Mouse (Mus musculus): ENCODE measurements at regions not wholly inside any gene's neighbourhood (a gene's known extent, or its start where the extent isn't known, plus 50 kb on each side); places are given as distances from the start of the nearest gene placed in this dataset.

DNA sequence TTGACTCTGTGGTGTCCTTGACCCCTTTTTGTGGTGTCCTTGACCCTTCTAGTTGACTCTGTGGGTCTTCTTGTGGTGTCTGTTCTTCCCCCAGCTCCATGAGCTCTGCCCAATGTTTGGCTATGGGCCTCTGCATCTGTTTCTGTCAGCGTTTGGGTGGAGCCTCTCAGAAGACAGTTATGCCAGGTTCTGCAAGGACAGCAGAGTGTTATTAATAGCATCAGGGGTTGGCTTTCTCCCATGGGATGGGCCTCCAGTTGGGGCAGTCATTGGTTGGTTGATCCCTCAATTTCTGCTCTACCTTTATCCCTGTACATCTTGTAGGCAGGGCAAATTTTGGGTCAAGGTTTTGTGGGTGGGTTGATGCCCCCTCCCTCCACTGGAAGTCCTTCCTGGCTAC, 138.8 kb downstream of the Tex29 start:
- no peak for DNase-seq (ENCODE audit: low read depth, low spot score)

GRCm38 (mm10) chr8:11981458-11981857, 141.2 kb downstream of the Tex29 start:
- DNase-seq (ENCODE audit: low read depth, low spot score) = peak; percentile 57

DNA sequence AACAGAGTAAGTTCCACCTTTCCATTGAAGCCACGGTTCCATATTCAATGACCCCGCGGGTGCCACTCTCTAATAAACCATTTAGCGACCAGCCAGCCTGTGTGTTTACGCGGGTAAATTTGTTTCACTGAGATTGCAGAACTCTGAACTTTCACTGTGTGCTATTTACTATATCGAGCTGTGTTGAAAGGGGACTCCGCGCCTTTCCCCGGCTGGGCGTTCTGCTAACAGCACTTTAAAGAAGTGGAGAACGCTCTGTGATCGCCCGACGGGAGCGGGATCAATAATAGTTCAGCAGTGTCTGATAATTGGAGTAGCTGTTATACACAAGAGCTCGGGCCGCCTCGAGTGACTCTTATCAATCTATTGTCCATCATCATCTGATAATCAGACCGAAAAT, 149.8 kb downstream of the Tex29 start:
- DNase-seq (ENCODE audit: low read depth, low spot score) = no peak

DNA sequence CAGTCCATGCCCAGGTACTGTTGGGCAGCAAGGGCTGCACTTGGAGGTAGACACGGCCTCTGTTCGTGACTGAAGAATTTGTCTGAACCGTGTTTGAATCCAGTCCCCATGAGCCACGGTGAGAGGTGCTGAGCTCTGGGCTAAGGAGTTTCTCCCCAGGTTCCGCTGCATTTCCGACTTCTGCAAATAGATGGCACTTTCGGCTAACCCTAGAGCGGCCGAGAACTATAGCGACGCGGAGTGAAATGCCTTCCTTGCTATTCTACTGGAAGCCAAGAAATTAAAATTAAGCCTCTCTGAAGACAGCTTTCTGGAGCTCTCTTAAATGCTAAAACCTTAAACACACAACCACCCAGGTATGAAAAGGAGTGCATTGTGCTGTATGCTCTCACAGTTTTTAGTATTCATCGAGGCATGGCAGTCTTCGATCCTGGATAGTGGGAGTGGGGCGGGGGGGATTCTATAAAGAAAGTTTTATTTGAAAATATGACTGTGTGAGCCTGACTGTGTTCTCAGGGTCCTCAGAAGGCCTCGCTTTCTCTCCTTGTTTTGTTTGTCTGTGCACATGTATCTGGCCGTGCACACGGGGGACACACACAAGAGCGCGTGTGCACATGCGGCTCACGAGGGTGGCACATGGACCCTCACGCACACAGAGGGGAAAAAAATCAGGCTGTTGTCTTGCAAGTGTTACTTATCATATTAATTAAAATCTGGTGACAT, 159.6 kb downstream of the Tex29 start:
- peak; percentile 73 for DNase-seq (ENCODE audit: low read depth, low spot score)

DNA sequence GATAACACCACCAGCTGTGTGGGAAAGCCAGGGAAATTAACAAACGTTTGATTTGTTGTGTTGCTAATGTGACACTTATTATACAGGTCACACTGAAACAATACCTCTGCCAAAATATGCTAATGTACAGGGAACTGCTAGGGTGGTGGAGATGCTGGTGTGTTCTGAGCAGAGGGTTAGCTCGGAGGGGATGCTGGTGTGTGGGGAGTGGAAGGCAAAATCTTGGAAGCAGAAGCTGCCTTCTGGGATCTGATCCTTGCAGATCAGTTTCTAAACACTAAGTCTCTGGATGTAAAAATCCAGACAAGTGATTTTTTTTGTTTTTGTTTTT, 160.2 kb downstream of the Tex29 start:
- DNase-seq (ENCODE audit: low read depth, low spot score) = peak; percentile 38

DNA sequence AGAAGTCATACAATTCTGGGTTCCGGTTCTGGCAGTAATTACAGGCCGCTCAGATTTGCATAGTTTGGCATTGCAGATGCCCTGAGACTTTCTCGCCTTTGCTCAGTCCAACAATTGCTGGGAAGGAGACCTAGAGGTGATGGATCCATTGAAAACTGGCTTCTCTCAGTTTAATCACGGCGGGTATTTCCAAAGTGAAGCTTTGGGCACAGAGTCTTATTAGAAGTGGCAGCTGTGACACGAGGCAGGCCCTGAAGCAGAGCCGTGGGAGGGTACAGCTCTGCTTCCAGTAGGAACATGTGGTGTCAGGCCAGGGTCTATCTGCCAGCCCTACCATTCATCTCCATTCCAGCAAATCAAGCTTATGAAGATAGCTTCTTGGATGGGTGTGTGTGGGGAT, 164.0 kb downstream of the Tex29 start:
- DNase-seq (ENCODE audit: low read depth, low spot score) = no peak

- no peak for DNase-seq (ENCODE audit: low read depth, low spot score)
Measured at GRCm38 (mm10) chr8:12012769-12013168, 172.5 kb downstream of the Tex29 start.

- DNase-seq (ENCODE audit: low read depth, low spot score) = no peak
Measured at GRCm38 (mm10) chr8:12017750-12018149, 177.5 kb downstream of the Tex29 start.

DNA sequence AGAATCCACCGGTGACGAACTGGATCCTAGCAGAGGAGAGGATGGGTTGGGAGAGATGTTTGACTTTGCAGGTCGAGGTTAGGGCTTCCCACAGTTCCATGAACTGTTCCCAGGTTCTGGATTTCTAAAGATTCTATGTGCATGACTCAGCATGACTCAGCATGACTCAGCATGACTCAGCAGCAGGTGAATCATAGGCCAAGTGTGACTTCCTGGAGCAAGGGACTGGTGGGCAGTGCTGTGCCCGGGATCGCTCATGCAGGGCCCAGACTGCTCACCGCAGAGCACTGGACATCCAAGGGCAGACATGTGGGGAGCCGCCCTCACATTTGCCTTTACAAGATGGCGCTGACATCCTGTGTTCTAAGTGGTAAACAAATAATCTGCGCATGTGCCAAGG, 179.0 kb downstream of the Tex29 start:
- no peak for DNase-seq (ENCODE audit: low read depth, low spot score)

GRCm38 (mm10) chr8:12023669-12024390, 183.6 kb downstream of the Tex29 start:
- DNase-seq (ENCODE audit: low read depth, low spot score) = peak; percentile 72

DNA sequence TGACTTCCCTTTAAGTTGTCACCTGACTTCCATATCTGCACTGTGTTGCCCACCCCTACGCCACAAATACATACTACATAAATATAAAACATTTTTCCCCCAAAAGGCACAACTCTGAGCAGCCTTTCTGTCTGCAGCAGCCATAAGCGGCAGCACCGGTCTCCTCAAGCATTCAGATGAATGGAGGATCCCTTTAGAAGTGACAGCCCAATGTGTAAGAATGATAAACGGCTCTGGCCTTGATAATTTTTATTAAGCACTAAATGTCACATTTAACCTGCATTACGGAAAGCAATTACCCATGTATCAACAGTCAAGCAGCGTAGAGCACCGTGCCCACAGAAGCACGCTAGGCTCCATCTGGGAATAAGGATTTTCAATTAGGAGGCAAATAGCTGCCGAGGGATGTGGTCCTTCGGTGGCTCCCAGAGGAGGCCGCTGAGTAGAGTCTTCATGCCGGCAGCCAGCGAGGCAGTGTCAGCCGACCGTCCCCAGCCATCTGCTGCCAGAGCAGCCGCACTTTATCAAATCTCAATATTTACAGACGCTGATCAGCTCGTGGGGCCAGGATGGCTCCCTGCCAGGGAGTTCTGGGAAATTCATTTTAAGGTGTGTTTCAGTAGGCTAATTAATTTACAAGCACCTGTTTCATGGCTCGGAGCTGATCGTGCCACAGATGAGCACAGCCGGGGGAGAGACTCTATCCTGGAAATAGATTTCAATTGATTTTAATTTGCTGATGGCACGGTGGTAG, 190.3 kb downstream of the Tex29 start:
- DNase-seq (ENCODE audit: low read depth, low spot score) = no peak

- no peak for DNase-seq (ENCODE audit: low read depth, low spot score)
Measured at GRCm38 (mm10) chr8:12031796-12032195, 191.5 kb downstream of the Tex29 start.

DNA sequence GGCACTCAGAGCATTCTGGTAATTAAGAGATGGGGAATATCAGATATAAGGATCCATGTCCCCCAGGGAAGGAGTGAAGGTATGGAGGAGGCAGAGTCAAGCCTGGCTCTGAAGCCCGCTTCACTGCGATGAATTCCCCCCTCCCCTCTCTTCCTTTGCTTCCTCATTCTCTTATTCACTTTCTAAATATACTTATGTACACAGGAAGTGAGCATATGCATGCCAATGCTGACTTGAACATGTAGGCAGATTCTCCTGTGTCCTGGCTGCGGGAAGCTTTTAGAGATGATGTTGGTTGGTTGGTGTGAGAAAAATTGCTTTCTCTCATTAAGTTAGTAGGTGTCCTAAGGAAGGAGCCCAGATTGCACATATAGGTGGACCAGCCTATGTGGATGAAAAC, 192.1 kb downstream of the Tex29 start:
- no peak for DNase-seq (ENCODE audit: low read depth, low spot score)

GRCm38 (mm10) chr8:12036349-12036748, 196.1 kb downstream of the Tex29 start:
- DNase-seq (ENCODE audit: low read depth, low spot score) = peak; percentile 31

GRCm38 (mm10) chr8:12040924-12041323, 200.7 kb downstream of the Tex29 start:
- no peak for DNase-seq (ENCODE audit: low read depth, low spot score)

DNA sequence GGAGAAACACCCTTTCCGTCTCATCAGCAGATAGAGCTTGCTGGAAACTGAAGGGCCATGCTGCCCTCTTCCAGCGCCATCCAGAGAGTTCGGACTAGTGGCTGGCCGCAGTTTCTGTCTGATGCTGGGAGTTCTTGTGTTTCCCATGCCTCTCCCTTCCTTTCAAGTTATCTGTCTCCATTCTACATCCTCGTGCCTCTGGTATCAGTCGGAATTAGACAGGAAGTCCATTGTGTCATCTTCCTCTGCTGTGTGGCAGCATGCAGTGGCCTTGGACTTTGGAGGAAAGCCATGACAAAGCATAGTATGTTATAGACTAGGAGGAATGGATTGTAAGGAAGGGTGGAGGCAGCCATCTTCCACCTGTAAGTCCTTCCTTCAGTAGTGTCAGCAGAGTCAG, 201.4 kb downstream of the Tex29 start:
- DNase-seq (ENCODE audit: low read depth, low spot score) = no peak

DNA sequence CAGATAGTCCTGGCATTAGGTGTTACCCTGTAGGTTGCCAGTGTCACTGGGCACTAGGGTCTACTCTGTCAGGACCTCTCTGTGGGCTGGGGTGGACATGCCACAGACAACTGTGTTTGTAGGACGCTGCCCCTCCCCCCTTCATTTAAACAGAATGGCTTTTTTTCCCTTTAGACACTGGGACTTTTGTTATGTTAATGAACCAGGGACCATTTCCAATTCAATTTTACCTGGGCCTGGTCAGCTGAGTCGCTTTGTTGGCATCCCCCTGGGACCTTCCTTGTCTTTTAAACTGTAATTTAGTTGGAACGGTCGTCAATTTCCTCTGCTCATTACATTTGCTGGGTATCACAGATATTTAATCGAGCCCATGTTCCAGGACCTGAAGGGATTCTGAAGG, 210.6 kb downstream of the Tex29 start:
- peak; percentile 75 for DNase-seq (ENCODE audit: low read depth, low spot score)

DNA sequence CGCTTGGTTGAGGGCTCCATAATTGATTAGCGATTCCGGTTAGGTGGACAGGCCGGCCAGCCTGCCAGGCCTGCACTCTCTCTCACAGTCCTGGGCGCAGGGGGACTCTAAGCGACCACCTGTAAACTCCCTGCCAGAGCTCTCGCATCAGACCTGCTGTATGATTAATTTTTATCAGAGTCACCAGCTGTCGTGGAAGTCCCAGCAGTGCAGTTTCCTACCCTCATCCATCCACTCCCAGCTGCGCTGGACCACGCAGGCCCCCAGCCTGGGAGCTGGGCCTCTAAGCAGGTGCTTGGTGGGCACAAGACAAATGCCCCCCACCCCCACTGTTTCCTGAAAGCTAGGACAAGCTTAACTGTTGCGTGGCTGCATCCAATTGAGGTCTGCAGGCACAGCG, 211.1 kb downstream of the Tex29 start:
- no peak for DNase-seq (ENCODE audit: low read depth, low spot score)

DNA sequence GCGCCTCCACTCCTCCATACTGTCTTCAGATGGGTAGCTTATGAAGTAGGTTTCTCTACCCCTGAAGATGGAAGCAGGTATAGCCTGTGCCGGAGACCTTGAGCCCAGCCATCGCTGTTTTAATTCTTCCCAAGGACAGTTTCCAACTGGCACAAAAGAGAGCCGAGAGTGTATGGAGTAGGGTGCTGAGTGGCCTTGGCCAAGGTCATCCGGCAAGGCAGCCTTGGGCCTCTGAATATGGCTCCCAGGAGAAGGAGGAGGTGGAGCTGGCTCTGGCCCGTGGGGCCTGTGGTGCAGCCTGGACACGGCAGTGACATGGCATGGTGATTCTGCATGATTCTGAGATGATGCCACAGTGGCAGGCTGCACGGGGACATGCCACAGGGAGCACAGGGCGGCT, 215.7 kb downstream of the Tex29 start:
- no peak for DNase-seq (ENCODE audit: low read depth, low spot score)

DNA sequence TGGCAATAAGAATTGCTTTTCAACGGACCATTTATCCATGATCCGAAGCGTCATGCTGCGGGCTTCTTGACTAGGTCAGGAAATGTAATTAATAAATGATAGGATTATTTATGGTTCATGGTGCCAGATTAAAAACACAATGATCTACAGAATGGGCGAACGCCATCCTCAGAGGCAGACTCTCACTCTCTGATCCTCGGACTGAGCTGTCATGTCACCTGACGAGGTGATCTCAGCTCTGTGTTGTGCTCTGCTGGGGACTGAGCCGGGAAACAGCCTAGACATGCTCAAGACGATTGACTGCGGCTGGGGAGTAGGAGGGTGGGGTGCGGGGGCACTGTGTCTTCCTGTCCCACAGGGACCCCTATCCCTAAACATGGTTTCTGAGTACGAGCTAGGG, 217.4 kb upstream of the A230072I06Rik start:
- DNase-seq (ENCODE audit: low read depth, low spot score) = no peak

GRCm38 (mm10) chr8:12062710-12063109, 215.9 kb upstream of the A230072I06Rik start:
- DNase-seq (ENCODE audit: low read depth, low spot score) = no peak

DNA sequence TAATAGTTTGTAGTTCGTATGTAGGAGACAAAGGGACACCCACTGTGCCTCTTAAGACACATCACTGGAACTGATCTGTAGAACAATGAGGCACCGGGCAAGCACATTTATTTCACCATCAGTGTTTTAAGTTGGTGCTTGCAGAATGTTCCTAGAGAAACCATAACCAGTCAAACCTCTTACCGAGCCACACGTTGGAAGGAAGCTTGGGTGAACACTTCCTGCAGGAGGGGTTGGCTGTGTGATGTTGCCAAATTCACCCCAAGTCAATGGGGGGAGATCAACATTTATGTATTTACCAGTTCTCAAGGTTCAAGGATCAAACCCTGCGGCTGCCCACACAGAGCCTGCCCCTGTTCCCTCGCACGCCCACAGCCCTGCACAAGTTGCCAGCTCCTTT, 214.0 kb upstream of the A230072I06Rik start:
- no peak for DNase-seq (ENCODE audit: low read depth, low spot score)

DNA sequence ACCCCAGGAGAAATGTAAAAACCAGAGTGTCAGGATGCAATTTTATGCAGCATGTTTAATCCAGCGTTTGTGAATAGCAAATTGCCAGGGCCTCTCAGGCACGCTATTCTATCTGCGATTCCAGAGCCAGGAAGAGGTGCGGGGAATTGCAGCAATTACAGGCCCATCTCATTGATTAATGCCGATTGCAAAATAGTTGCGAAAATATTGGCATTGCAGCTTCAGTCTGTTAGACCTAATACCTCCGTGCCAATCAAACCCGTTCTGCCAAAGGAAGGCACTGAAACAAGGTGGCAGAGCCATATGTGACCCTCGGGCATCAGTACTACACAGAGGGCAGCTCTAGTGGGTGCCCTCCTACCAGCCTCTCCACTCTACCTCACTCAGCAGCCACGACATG, 212.2 kb upstream of the A230072I06Rik start:
- no peak for DNase-seq (ENCODE audit: low read depth, low spot score)

Measured in ES-CJ7 (cell line).